Mouse (Mus musculus): ENCODE data around the gene Dxo.
"Not testable (repeated sequence)": the region's sequence is repeated elsewhere in the genome, so short reads cannot be mapped to it uniquely, and the experiment has no call there.

The Dxo gene

GRCm38 (mm10) chr17:34836856-34837221 lies at the start of gene Dxo, which contains the start of gene Stk19:
Gene Dxo (plus strand): TSS chr17:34837019.
Gene Stk19 (minus strand): TSS chr17:34836945.
- peak; percentile 97 for DNase-seq (ENCODE audit: low read depth, low spot score)

- DNase-seq (ENCODE audit: low read depth, low spot score), result no peak
Measured at GRCm38 (mm10) chr17:34795016-34795415, 41.8 kb upstream of the Dxo start.

- no peak for DNase-seq (ENCODE audit: low read depth, low spot score)
Measured at GRCm38 (mm10) chr17:34795633-34796032, 41.2 kb upstream of the Dxo start.

- no peak for DNase-seq (ENCODE audit: low read depth, low spot score)
Measured at GRCm38 (mm10) chr17:34796311-34797140, 40.3 kb upstream of the Dxo start.

GRCm38 (mm10) chr17:34797211-34797995 lies 39.4 kb upstream of the Dxo start:
- DNase-seq (ENCODE audit: low read depth, low spot score), result not testable (repeated sequence)

- DNase-seq (ENCODE audit: low read depth, low spot score), result not testable (repeated sequence)
Measured at GRCm38 (mm10) chr17:34798071-34798470, 38.7 kb upstream of the Dxo start.

- no peak for DNase-seq (ENCODE audit: low read depth, low spot score)
Measured at GRCm38 (mm10) chr17:34798866-34799530, 37.8 kb upstream of the Dxo start.

- DNase-seq (ENCODE audit: low read depth, low spot score), result no peak
Measured at GRCm38 (mm10) chr17:34799531-34799925, 37.3 kb upstream of the Dxo start.

- not testable (repeated sequence) for DNase-seq (ENCODE audit: low read depth, low spot score)
Measured at GRCm38 (mm10) chr17:34800781-34801305, 36.0 kb upstream of the Dxo start.

- not testable (repeated sequence) for DNase-seq (ENCODE audit: low read depth, low spot score)
Measured at GRCm38 (mm10) chr17:34802756-34803155, 34.1 kb upstream of the Dxo start.

- DNase-seq (ENCODE audit: low read depth, low spot score), result not testable (repeated sequence)
Measured at GRCm38 (mm10) chr17:34803367-34803766, 33.5 kb upstream of the Dxo start.

- DNase-seq (ENCODE audit: low read depth, low spot score), result not testable (repeated sequence)
Measured at GRCm38 (mm10) chr17:34804301-34804700, 32.5 kb upstream of the Dxo start, which contains the start of gene Cyp21a1. Gene Cyp21a1 (minus strand): TSS chr17:34804561.

GRCm38 (mm10) chr17:34804871-34805562 lies 31.8 kb upstream of the Dxo start:
- DNase-seq (ENCODE audit: low read depth, low spot score), result no peak

GRCm38 (mm10) chr17:34807176-34807575 lies 29.6 kb upstream of the Dxo start:
- DNase-seq (ENCODE audit: low read depth, low spot score), result no peak

GRCm38 (mm10) chr17:34808599-34809205 lies 28.1 kb upstream of the Dxo start:
- no peak for DNase-seq (ENCODE audit: low read depth, low spot score)

- not testable (repeated sequence) for DNase-seq (ENCODE audit: low read depth, low spot score)
Measured at GRCm38 (mm10) chr17:34810411-34810810, 26.4 kb upstream of the Dxo start.

- not testable (repeated sequence) for DNase-seq (ENCODE audit: low read depth, low spot score)
Measured at GRCm38 (mm10) chr17:34810811-34811210, 26.0 kb upstream of the Dxo start.

- DNase-seq (ENCODE audit: low read depth, low spot score), result no peak
Measured at GRCm38 (mm10) chr17:34811275-34811674, 25.5 kb upstream of the Dxo start.

GRCm38 (mm10) chr17:34813747-34814146 lies 23.1 kb upstream of the Dxo start:
- DNase-seq (ENCODE audit: low read depth, low spot score), result not testable (repeated sequence)

GRCm38 (mm10) chr17:34814818-34815370 lies 21.9 kb upstream of the Dxo start:
- no peak for DNase-seq (ENCODE audit: low read depth, low spot score)

Data from telencephalon, adult 2 months (tissue).